Mouse (Mus musculus): ENCODE measurements at regions not wholly inside any gene's neighbourhood (a gene's known extent, or its start where the extent isn't known, plus 50 kb on each side); places are given as distances from the start of the nearest gene placed in this dataset.
"Not testable (repeated sequence)": the region's sequence is repeated elsewhere in the genome, so short reads cannot be mapped to it uniquely, and the experiment has no call there.

- TF ChIP-seq CTCF (IDR thresholded peaks at IDR 0.05), result no peak
- intact Hi-C loops (cut with DNase I), result no loop called here
Measured at GRCm38 (mm10) chr15:23536691-23537090, 987.9 kb downstream of the Cdh18 start.

GRCm38 (mm10) chr15:23537449-23537848, 988.6 kb downstream of the Cdh18 start:
- intact Hi-C loops (cut with DNase I), result no loop called here
- Histone ChIP-seq H3K4me3 (no peak overlapping the region), H3K27ac (no peak overlapping the region)
- TF ChIP-seq CTCF (IDR thresholded peaks at IDR 0.05), result no peak
- DNase-seq (ENCODE audit: extremely low spot score in 1 of 2, low spot score in 2 of 2), result no peak

More at GRCm38 (mm10) chr15:23536691-23537090, 987.9 kb downstream of the Cdh18 start:
- H3K27ac ChIP-seq, result no peak overlapping the region
- H3K4me3 ChIP-seq, result no peak overlapping the region
- DNase-seq (ENCODE audit: extremely low spot score in 1 of 2, low spot score in 2 of 2), result no peak

- no peak for TF ChIP-seq CTCF (IDR thresholded peaks at IDR 0.05)
- intact Hi-C loops (cut with DNase I), result no loop called here
- H3K27ac ChIP-seq, result peak overlapping the region; percentile 4; the same call in 1 of the 2 replicates
- H3K4me3 ChIP-seq, result no peak overlapping the region
- no peak for DNase-seq (ENCODE audit: extremely low spot score in 1 of 2, low spot score in 2 of 2)
Measured at GRCm38 (mm10) chr15:23560136-23560535, 1011.3 kb downstream of the Cdh18 start.

- TF ChIP-seq CTCF (IDR thresholded peaks at IDR 0.05), result no peak
- no peak overlapping the region for H3K27ac ChIP-seq
- DNase-seq (ENCODE audit: extremely low spot score in 1 of 2, low spot score in 2 of 2), result no peak
- no peak overlapping the region for H3K4me3 ChIP-seq
- intact Hi-C loops (cut with DNase I), result no loop called here
Measured at GRCm38 (mm10) chr15:23562181-23562580, 1013.4 kb downstream of the Cdh18 start.

- Histone ChIP-seq H3K4me3 (no peak overlapping the region), H3K27ac (no peak overlapping the region)
- DNase-seq (ENCODE audit: extremely low spot score in 1 of 2, low spot score in 2 of 2), result no peak
- no peak for TF ChIP-seq CTCF (IDR thresholded peaks at IDR 0.05)
- intact Hi-C loops (cut with DNase I), result no loop called here
Measured at GRCm38 (mm10) chr15:23564981-23565380, 1016.2 kb downstream of the Cdh18 start.

- H3K27ac ChIP-seq, result no peak overlapping the region
- intact Hi-C loops (cut with DNase I), result no loop called here
- H3K4me3 ChIP-seq, result no peak overlapping the region
- DNase-seq (ENCODE audit: extremely low spot score in 1 of 2, low spot score in 2 of 2), result no peak
- TF ChIP-seq CTCF (IDR thresholded peaks at IDR 0.05), result no peak
Measured at GRCm38 (mm10) chr15:23566886-23567655, 1018.2 kb downstream of the Cdh18 start.

- H3K27ac ChIP-seq; H3K4me3 ChIP-seq; DNase-seq (ENCODE audit: extremely low spot score in 1 of 2, low spot score in 2 of 2); intact Hi-C loops (cut with DNase I): not testable (repeated sequence)
Measured at GRCm38 (mm10) chr15:23568651-23569050, 1019.8 kb downstream of the Cdh18 start.

GRCm38 (mm10) chr15:23581898-23582297, 1033.1 kb downstream of the Cdh18 start:
- Histone ChIP-seq H3K4me3 (no peak overlapping the region), H3K27ac (no peak overlapping the region)
- no peak for DNase-seq (ENCODE audit: extremely low spot score in 1 of 2, low spot score in 2 of 2)
- TF ChIP-seq CTCF (IDR thresholded peaks at IDR 0.05), result no peak
- intact Hi-C loops (cut with DNase I), result no loop called here

GRCm38 (mm10) chr15:23590451-23590850, 1041.6 kb downstream of the Cdh18 start:
- no peak for DNase-seq (ENCODE audit: extremely low spot score in 1 of 2, low spot score in 2 of 2)
- TF ChIP-seq CTCF (IDR thresholded peaks at IDR 0.05), result no peak
- H3K27ac ChIP-seq, result no peak overlapping the region
- intact Hi-C loops (cut with DNase I), result no loop called here
- no peak overlapping the region for H3K4me3 ChIP-seq

GRCm38 (mm10) chr15:23600445-23600844, 1051.6 kb downstream of the Cdh18 start:
- DNase-seq (ENCODE audit: extremely low spot score in 1 of 2, low spot score in 2 of 2), result no peak
- intact Hi-C loops (cut with DNase I), result no loop called here
- no peak overlapping the region for H3K27ac ChIP-seq
- no peak for TF ChIP-seq CTCF (IDR thresholded peaks at IDR 0.05)
- no peak overlapping the region for H3K4me3 ChIP-seq
